Mouse (Mus musculus): ENCODE measurements around the gene Gm2035.
"Not testable (repeated sequence)": the region's sequence is repeated elsewhere in the genome, so short reads cannot be mapped to it uniquely, and the experiment has no call there.

Gene Gm2035

GRCm38 (mm10) chr12:87919721-87920120, at the start of gene Gm2035:
TSS of gene Gm2035 (minus strand) at chr12:87919857.
- not testable (repeated sequence) for DNase-seq

GRCm38 (mm10) chr12:87953780-87954179, 34.1 kb upstream of the Gm2035 start, which contains the start of gene Gm2042:
TSS of gene Gm2042 (plus strand) at chr12:87954080.
- not testable (repeated sequence) for DNase-seq

- DNase-seq = not testable (repeated sequence)
These were observed 24.6 kb downstream of the Gm2035 start, which contains the start of gene Gm2022 for GRCm38 (mm10) chr12:87895070-87895469. TSS of gene Gm2022 (plus strand) at chr12:87895370.

GRCm38 (mm10) chr12:87873772-87874171, 45.9 kb downstream of the Gm2035 start, which contains the start of gene Gm2016:
TSS of gene Gm2016 (plus strand) at chr12:87874072.
- DNase-seq = not testable (repeated sequence)
